Mouse (Mus musculus) ES-Bruce4 (cell line): Measurements from ENCODE around the gene Lrch4.
A peak's percentile ranks its signal among the peaks of the same experiment; 100 is the strongest.

Experiments used
- CTCF ChIP-seq: IDR thresholded peaks from one replicate; pipeline ENCODE4 v1.8.1; 2011; ENCODE audit warnings: low read depth, low read length
- EP300 ChIP-seq: IDR thresholded peaks from 2 replicates; pipeline ENCODE4 v1.6.1; 2011; ENCODE audit warnings: low read depth, low read length; ENCODE audit not compliant: insufficient read depth

- TF ChIP-seq EP300 (peak; percentile 40; the same call in 1 of the 2 replicates), CTCF (no peak)
These were observed 1.7 kb downstream of the Lrch4 start for GRCm38 (mm10) chr5:137630602-137631001.
